Mouse (Mus musculus) right cerebral cortex, adult 18-20 months (tissue): Measurements from ENCODE around the gene Sobp.

Source experiments
- DNase-seq: peaks from one replicate; pipeline ENCODE4 v3.0.0; 2022; ENCODE audit warnings: mixed read lengths

The Sobp gene

DNA sequence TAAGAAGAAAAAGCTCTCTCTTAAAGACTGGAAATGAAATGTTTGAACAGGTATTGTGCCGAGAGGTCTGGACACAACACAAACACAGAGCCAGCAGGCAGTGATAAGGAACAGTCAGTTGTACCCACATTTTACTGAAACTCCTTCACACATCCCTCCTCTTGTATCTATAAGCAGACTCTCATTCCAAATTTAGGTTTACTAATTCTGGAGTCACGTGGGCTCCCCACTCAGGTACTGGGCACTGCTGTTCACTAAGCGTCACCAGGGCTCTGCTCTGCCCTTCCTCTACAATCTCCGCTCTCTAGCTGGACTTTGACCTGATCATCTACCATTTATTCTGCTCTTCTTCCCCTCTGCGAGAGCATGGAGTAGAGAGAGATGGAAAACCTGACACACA lies 15.4 kb downstream of the Sobp start:
- DNase-seq = no peak

DNA sequence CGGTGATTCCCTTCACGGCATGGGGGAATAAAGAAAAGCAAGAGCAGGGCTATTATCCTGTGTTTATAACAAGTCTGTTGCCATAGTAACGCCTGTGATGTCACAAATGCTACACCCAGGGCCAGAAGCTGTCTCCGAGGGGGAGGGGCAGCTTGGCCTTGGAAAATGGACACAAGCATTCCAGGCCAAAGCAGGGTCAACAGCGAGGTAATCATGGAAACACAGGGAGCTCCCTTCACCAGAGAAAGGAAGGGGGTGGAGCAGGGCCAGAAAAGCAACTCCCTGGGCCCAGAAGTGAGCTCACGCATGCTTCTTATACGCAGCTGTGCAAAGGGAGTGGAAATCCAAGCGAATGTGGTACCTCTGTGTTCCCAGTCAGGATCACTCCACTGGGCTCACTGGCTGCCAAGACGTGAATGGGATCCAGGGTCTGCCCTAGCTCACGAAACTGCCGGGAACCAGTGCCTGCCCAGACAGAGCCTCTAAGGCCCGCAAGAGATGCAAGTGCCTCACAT lies 19.2 kb downstream of the Sobp start:
- DNase-seq = peak; percentile 28

DNA sequence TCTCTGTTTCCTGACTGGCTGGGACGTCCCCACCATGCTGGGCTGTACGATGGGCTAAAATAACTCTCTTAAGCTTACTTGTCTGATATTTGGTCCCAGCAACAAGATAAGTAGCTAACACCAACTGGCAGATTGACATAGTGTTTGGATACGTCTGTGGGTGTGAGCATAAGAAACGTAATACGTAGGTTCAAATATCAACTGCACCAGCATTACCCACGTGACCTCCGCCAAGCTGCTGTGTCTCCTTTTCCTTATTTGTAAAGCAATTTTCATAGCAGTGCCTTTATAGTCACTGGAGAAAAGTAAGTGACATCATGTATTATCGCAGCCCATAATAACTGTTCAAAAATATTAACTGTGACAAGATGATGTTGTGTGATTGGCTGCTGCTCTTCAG lies 21.7 kb downstream of the Sobp start:
- DNase-seq = no peak

DNA sequence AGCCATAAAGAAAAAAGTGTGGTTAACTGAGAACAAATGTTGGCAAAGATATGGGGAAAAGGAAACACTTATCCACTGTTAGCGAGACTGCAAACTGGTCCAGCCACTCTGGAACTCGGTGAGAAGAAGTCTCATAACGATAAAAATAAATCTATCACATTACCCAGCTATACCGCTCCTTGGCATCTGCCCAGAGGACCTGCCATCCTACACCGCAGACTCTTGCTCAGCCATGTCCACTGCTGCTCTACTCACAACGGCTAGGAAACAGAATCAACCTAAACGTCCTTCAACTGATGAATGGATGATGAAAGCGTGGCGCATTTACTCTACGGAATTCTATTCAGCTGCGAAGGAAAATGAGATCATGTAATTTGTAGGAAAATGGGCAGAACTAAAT lies 25.9 kb downstream of the Sobp start:
- no peak for DNase-seq

DNA sequence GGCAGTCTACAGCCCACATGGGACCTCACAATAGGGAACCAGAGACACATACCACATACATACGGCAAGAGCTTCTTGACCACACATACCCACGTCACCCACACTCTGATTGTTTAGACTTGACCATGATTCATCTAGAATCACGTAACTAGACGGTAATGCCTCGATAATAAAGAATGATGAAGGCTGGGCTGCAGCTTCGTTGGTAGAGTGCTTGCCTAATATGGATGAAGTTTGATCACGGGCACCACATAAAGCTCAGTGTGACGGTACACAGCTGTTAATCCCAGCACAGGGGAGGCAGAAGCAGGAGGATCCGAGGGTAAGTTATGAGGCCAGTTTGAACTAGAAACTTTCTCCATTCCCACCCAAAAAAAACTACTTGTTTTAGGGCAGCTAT lies 31.2 kb downstream of the Sobp start:
- no peak for DNase-seq

DNA sequence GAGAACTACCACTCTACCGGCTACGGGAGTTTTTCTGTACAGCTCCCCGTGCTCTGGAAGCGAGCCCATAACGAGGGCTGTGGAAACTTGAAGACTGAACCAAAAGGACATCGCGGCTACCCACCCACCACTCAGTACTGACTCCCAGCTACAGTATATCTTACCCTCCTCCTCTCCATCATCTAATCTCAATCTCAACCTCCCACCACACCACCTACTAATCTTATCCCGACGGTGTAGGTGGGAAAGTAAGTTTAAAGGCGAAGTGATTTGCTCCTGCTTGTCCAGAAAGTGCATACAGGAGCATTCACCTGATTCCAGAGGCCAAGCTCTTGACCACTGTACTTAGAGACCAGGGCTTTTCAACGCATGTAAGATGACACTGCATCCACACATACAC lies 40.3 kb downstream of the Sobp start:
- peak; percentile 23 for DNase-seq

DNA sequence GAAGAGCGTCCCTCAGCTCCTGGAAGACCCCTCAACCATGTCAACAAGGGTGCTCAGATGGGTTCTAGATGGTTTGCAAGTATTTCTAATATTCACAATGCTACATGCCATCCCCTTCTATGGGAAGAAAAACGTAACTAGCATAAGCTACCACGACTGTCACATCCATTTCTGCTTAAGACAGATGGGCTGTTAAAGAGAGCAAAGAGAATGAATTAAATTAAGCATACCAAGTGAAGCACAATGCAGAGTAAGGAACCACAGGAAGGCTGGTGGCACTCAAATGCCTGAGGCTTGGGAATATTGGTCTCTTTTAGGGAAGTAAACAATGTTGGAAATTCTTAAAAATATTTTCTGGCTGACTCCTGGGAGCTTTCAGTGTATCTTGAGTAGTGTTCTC lies 45.6 kb downstream of the Sobp start:
- DNase-seq = no peak

DNA sequence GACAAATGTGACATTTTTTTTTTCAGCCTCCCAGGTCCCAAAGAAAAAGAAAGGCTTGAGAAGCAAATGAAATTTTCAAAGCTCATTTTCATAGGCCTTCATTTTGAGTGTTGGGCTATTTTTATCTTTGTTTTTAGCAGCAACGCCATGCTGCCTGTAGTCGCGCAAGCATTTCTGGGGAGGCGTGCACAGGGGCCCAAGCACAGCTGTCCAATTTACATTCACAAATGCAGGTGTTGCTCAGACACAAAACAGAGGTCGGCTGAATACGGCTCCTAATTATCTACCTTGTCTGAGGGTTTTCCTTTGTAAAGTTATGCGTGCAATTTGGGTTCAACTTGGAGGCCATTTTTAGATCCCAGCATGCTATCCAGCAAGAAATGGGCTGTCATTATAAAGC lies 49.8 kb downstream of the Sobp start:
- no peak for DNase-seq

DNA sequence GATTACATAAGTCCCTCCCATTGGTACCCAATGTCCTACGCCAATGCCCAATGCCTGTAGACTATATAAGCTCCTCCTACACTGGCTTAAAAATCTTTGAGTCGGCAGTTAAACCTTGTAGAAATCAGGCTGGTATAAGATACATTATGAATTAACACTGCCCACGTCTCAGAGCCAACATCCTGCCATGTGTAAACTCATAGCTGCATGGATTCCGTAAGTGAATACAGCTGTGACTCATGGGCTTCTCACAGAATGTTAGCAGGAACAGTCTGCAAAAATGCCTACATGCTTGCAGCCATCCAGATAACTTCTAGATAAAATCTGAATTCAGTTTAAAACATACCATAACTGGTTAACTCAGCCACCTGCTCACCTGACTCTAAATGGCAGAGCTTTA lies 50.2 kb downstream of the Sobp start:
- DNase-seq = peak; percentile 78

DNA sequence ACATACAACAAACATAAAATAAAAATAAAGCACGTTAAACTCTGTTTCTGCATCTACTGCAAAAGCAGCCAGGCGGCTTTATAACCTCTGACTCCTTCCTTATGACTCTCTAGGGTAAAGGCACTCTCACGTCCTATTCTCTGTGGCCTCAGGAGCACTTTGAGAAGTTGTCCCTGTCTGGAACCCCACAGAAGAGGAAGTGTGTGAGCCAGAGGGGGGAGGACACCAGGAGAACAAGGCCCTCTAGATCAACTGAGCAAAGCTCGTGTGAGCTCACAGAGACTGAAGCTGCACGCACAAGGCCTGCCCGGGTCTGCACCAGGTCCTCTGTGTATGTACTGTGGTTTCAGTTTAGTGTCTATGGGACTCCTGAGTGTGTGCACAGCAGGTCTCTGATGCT lies 50.9 kb downstream of the Sobp start:
- DNase-seq = no peak

DNA sequence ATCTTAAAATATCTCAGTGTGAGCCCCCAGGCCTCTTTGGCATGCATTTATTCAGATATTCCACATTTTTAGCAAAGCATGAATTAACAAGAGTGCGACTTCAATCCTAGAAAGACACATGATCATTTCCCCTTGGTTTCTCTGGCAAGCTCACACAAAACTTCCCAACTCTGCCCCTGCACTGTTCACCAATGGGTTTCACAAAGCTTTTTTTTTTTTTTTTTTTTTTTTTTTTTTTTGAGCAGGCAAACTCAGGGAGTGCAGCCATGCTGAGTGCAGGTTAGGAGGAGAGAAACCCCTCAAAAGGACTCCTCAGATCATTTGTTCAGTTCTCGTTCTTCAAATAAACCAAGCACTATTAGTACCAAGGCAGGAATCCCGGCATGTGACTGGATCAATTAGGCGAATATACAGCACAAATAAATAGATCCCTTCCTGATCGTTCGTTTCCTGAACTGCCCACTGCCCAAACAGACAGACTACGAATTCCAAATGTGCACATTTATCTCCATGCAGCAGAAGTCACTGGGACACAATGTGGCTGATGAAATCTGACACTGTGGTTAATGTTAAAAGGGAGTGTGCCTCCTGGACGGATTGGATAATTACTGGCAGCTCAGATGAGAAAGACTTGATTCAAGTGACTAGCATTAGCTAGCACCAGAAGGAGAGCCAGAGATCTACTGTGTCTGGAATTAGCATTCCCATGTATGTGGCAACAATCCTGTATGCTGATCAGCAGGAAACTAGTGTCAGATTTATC lies 53.5 kb downstream of the Sobp start:
- DNase-seq = no peak

DNA sequence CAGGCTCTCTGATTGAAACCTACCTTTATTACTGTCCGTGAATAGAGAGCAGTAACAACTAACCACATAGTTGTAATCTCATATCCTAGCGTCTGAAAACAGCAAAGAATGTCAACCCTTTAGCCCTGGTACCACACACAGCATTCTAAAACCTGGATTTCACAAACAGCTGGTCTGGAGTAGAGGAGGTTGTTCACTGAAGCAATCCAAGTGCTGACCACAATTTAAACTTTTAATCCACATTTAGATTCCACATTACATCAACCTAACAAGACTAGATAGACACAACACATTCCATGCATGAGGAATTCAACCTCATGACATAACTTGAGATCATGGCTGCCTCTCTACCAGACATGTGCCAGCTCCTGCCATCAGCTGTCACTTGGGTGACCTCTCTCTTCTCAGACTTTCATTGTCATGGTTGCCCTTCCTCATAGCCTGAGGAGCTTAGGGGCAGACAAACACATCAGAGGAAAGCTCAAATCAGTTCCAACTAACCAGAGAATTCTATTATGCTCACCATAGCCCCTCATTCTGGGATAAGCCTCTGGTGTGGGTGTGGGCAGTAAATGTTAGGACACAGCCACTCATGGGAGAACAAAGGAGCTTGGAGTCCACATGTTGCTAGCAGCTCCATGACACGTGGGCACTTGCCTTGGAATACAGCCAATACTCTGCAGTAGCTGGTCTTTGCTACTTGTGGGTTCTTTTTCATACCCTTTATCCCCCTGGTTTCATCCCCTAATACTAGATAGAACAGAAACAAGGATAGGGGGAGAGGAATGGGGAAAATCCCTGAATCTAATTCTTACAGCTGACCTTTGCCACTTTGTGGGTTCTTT lies 58.0 kb downstream of the Sobp start:
- DNase-seq = no peak

DNA sequence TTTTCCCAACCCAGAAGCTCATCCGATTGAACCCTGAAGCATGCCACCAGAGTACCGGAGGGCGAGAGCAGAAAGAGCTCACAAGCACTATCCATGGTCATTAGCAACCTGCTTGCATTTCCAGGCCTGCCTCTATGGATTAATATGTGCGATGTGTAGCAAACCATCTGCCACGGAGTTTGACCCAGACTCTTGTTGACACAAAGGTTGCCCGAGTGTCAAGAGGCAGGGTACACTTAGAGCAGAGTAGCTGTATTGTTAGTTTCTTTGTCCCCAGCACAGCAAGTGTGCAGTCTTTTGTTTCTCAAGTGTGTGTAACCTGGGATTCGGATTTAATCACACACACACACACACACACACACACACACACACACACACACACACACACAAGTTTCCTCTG lies 62.0 kb downstream of the Sobp start:
- no peak for DNase-seq

DNA sequence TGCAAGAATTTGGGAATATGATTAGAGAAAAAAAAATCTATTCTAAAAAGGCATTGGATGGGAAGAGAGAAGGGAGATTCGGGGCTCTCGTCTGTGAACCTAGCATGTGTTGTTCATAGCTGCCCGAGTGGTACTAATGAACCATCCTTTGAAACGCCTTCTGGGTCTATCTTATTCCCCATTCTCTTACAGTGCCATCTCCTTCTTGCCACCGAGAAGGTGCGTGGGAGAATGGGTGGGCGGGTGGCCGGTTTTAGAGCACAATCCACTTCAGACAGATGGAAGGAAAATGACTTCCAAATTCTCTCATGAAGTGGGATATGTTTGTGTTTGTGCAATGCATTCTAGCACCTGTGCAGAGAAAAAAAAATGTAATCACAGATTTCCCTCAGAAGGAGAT lies 67.7 kb downstream of the Sobp start:
- peak; percentile 85 for DNase-seq

DNA sequence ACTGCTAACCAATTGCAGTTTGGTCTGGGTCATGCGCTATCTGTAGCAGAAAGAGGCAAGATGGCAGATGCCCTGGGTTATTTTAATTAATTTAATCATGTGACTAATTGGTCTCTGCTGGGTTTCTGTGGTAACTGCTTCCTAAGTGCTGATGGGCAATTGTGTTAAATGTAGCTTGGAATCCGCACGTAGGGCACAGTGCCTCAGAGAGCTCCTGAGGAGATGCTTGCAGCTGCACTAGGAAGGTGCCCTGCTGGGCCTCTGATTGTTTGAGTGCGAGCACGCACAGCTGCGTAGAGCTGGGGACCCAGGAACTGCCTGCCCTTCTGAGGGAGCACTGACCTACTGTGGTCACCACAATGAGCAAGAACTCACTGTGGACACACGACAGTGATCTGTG lies 68.1 kb downstream of the Sobp start:
- no peak for DNase-seq

DNA sequence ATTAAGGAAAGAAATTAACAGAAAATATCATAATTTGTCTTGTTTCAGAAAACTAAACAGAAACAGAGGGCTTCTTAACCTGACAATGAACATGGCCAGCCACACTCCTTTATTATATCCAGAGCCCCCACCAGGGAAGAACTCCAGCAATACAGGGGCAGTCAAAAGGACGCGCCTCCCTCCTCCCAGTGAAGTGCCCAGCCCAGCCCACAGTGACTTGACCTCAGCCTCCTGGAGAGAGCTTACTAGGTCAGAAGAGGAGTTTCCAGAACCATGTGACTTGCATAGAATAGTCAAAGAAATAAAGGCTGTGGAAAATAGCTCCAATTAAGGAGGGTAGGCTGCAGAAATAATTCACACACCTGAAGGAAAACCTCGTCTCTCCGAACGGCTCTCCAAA lies 73.8 kb downstream of the Sobp start:
- DNase-seq = no peak

DNA sequence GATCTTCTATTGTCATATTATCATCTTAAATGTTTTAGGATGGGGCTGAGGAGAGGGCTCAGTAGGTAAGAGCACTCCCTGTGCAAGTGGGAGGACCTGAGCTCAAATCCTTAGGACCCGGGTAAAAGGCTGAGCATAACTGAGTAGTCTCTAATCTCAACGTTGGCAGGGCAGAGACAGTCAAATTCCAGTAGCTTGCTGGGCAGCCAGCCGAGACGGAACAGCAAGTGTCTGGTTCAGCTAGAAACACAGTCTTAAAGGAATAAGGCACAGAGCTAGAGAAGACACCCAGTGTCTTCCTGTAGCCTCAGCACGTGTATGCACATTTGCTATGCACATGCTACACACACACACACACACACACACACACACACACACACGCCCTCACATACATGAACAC lies 75.1 kb downstream of the Sobp start:
- DNase-seq = no peak

DNA sequence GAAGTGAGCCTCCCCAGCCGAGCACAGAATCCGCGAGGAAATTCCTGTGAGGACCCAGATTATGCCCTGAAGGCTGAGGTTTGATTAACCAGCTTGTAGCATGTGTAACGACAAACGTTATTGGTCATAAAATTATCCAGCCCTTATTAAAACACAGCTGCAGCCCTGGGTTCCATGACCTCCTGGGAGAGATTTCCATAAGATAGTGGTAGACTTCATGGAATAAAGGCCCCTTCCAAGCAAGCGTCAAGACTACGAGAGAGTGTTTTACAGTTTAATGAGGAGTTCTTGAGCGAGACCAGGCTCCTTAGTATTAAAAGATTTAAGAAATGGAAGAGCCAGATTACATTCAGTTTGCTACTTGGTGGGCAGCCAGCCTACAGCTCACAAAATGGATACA lies 76.6 kb downstream of the Sobp start:
- DNase-seq = no peak

DNA sequence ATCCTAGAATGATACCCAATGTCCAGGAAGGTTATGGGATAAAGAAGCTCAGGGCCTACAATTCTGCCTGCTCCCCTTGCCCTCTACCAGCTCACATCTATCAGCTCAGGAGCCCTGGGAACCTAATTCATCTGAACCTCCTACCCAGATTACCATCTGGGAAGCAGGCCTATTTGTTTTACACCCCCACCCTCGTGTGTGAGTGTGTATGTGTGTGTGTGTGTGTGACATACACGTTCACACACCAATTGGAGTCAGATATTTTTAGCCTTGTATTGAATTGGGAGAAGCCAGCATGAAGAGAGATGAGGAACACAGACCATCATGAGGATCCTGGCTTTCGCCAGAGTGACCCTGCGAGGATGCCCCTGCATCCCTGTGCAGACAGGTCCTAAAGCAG lies 77.7 kb downstream of the Sobp start:
- DNase-seq = no peak

DNA sequence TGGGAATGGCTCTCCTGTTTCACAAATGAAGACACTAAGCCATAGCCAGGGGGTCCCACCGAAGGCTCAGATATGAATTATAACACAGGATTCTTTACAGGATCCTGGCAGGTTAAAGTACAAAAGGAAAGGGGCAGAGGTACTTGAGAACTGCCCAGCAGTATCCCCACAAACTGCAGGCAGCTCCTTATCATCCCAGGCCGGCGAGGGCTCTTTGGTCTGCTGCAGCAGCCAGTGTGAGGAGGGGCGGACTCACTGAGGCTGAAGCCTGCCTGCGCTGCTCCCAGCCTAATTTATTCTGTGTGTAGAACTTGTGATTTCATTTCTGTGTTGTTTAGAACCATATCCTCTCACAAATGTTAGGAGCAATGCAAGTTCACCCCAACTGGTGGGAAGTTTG lies 79.8 kb downstream of the Sobp start:
- no peak for DNase-seq

DNA sequence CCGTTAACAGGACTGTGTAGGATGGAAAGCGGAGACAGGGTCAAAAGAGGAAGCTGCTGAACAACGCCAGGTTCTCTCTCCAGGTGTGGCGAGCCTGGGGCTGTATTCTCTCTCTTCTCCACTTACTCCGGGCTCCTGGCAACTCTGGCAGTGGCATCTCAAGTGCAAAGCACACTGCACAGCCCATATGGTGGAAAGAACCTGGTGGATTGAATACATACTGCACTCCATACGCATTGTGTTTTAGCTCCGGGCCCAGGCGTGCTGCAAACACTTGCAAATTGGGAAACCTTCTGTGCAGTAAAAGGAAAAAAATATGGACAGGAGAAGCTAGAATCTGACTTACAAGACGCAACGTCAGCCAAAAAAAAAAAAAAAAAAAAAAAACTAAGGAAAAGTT lies 80.9 kb downstream of the Sobp start:
- DNase-seq = peak; percentile 49

DNA sequence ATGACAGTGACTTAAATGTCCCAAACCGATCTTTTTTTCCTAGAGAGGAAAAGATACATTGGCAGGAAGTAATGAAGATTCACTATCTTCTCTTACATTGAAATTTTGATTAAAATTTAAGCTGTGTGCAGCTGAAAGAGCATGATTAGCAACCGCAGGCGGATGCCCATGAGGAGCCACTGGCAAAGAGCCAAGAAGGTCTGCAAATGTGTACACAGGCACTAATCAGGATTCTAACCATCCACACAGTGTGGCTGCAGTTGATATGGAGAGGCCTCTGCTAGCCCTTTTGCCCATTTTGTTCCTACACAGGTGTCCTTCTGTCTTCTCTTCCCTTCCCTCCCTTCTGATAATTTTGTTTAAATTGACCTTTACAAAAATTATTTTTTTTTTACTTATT lies 84.3 kb downstream of the Sobp start:
- no peak for DNase-seq

DNA sequence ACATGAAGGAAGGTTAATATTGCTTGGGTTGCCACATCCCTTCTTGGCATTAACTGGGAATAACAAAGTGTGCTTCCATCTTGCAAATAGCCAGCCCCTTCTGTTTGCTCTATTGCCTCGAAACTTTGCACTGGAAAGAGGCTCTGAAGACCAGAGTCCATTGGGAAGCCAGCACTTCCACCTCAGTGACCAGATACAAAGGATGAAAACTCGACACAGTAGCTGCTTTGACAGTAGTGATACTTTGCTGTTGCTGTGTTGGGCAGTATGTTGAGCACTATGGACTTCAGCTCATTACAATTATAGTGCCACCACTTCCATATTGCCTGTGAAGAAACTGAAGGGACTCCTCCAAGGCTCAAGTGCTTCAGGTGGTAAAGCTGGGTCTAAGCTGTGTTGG lies 86.9 kb downstream of the Sobp start:
- no peak for DNase-seq

DNA sequence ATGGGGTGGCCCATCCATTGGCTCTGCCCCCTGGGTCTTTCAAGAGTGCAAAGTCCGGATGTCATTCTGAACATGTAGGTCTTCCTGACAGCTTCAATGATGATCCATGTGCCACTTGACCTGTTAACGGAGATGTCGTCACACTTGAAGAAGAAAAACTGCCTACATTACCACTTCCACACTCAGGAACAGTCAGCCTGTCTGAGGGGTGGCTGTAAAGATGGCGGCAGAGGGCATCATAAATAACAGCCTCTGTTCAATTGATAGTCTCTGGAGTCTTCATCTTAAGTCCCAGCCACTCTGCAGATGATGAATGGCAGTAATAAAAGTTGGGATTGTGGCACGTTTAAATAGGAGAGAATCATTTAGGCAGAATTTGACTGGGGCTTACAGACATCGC lies 87.4 kb downstream of the Sobp start:
- no peak for DNase-seq

DNA sequence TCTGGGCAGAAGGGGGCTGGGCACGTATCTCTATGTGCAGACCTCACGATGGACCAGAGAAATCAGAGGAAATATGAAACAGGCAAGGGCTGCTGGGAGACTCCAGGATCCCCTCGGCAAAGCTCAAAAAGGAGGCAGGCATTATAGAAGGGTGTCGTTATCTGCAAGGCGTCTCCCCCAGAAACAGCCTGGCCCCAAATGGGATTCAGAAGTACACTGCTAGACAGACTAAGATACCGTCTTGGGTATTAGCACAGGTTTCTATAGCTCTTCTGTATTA lies 90.3 kb downstream of the Sobp start:
- no peak for DNase-seq
